Mouse (Mus musculus): ENCODE data around the gene Cpd. TPM values are rescaled to one million over a fixed set of nuclear protein-coding genes. Genes with fewer than 3 reads are reported as not detected.
"Not testable (repeated sequence)": the region's sequence is repeated elsewhere in the genome, so short reads cannot be mapped to it uniquely, and the experiment has no call there.

The Cpd gene
- polyA plus RNA-seq, 1 experiment from 2014 or later: 9.0 TPM

DNA sequence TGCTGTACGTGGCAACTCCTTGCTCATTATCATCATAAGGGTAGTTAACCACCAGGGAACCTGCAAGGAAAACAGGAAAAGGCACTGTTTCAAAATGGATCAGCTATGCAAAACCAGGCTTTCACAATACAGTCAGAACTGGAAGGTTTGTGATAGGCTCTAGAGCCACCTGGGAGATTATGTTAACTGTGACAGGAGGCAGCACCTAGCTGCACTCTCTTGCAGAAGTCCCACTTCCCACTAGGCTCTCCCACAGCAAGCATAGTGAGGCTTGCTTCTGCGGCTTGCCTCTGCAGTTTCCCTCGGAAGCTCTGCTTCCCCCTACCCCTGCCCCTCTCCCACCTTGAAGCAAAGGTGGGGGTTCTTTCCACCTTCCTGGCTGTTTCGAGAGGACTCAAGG lies 40.8 kb downstream of the Cpd start:
- Histone ChIP-seq H3K4me1 (no peaks in the 10 kb centered on the region), H3K4me3 (no peak overlapping the region), H3K27ac (no peak overlapping the region), H3K9me3 (no peaks in the 10 kb centered on the region), H3K36me3 (replicated peaks) (peaks cover 56% of the 10 kb centered on the region), H3K27me3 (ENCODE audit: poor library complexity, severe bottlenecking) (no peaks in the 10 kb centered on the region)
- DNase-seq (ENCODE audit: extremely low spot score, low spot score): no peak
- 82% methylated on average over 4 of the region's 4 CpGs for whole genome bisulfite sequencing

DNA sequence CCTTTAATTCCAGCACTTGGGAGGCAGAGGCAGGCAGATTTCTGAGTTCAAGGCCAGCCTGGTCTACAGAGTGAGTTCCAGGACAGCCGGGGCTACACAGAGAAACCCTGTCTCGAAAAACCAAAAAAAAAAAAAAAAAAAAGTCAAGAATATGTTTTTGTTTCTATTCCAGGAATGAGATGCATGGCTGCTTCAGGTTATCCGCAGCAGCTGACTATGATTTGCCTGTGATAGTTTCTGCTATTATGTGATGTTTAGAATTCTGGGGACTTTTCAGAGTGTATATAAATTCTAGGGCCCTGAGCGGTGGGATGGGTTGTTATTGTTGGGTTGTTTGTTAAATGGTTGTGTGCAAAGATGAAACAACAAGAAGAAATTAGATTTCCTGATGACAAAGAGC lies 41.7 kb downstream of the Cpd start:
- not testable (repeated sequence) for DNase-seq (ENCODE audit: extremely low spot score, low spot score); H3K9me3 ChIP-seq; H3K27me3 ChIP-seq (ENCODE audit: poor library complexity, severe bottlenecking); H3K4me3 ChIP-seq; H3K27ac ChIP-seq; H3K4me1 ChIP-seq
- peaks cover 51% of the 10 kb centered on the region for H3K36me3 ChIP-seq (replicated peaks)
- WGBS: 87% methylated on average over 4 of the region's 4 CpGs

DNA sequence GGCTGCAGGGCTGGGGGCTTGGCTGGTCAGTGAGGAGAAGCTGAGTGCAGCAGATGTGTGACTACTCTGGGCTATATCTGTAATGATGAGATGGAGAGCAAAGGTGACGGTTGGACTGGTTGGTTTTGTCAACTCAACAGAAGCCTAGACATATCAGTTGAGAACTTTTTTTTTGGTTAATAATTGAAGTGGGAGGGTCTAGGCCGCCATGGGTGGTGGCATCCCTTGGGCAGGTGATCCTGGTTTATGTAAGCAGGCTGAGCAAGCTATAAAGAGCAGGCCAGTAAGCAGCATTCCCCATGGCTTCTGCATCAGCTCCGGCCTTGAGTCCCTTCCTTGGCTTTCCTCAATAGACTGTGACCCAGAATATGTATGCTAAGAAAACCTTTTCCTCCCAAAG lies 43.6 kb downstream of the Cpd start:
- H3K9me3 ChIP-seq: no peaks in the 10 kb centered on the region
- H3K27me3 ChIP-seq (ENCODE audit: poor library complexity, severe bottlenecking): no peaks in the 10 kb centered on the region
- 92% methylated on average over 3 of the region's 3 CpGs for WGBS
- peaks cover 51% of the 10 kb centered on the region for H3K36me3 ChIP-seq (replicated peaks)
- H3K4me3 ChIP-seq: no peak overlapping the region
- H3K27ac ChIP-seq: no peak overlapping the region
- no peaks in the 10 kb centered on the region for H3K4me1 ChIP-seq
- no peak for DNase-seq (ENCODE audit: extremely low spot score, low spot score)

- DNase-seq (ENCODE audit: extremely low spot score, low spot score): no peak
- Histone ChIP-seq H3K27ac (no peak overlapping the region), H3K4me3 (no peak overlapping the region), H3K27me3 (ENCODE audit: poor library complexity, severe bottlenecking) (no peaks in the 10 kb centered on the region), H3K4me1 (peaks cover 11% of the 10 kb centered on the region), H3K9me3 (no peaks in the 10 kb centered on the region), H3K36me3 (replicated peaks) (peaks cover 54% of the 10 kb centered on the region)
- 92% methylated on average over 6 of the region's 6 CpGs for WGBS
Observed at GRCm38 (mm10) chr11:76797236-76797635, 49.6 kb downstream of the Cpd start.

DNA sequence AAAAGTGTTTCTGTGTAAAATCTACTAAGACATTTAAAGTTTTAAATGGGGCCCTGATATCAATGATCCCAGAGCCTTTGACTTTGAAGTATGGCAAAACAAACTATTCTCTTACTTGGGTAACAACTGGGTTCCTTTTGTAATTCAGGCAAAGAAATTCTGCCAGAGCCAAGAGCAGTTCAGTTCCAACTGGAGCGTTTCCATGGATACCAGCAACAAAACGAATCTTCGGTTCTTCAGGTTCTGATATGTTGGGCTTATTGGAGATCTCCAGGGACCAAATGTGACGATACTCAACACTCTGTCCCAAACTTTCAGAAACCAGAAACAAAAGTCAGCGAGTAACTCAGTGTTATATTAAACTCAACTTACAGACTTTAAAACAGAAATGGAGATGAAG lies 51.5 kb downstream of the Cpd start:
- H3K27ac ChIP-seq: no peak overlapping the region
- DNase-seq (ENCODE audit: extremely low spot score, low spot score): no peak
- no peak overlapping the region for H3K4me3 ChIP-seq
- 95% methylated on average over 5 of the region's 5 CpGs for WGBS
- H3K27me3 ChIP-seq (ENCODE audit: poor library complexity, severe bottlenecking): no peaks in the 10 kb centered on the region
- H3K9me3 ChIP-seq: no peaks in the 10 kb centered on the region
- H3K4me1 ChIP-seq: peaks cover 11% of the 10 kb centered on the region
- H3K36me3 ChIP-seq (replicated peaks): peaks cover 68% of the 10 kb centered on the region

DNA sequence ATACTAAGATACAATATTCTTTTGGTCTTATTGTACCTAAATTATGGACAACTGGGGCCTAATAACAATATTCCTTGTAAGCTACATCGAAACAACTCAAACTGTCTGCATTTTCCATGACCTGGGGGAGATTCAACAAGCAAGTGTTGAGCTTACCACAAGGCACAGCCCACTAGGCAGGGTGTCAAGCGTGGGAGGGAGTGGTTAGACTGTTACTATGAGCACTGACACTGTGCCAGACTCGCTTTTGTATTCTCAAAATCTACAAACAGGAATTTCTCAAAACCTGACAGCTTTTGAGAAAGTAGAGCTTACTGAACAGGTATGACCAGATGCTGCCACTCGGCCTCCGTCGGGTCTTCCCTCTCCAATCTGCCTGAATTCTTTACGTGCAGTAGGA lies 55.5 kb downstream of the Cpd start:
- Histone ChIP-seq H3K4me1 (peaks cover 11% of the 10 kb centered on the region), H3K27me3 (ENCODE audit: poor library complexity, severe bottlenecking) (no peaks in the 10 kb centered on the region), H3K9me3 (no peaks in the 10 kb centered on the region), H3K27ac (no peak overlapping the region), H3K4me3 (no peak overlapping the region), H3K36me3 (replicated peaks) (peaks cover 56% of the 10 kb centered on the region)
- 94% methylated on average over 7 of the region's 7 CpGs for WGBS
- no peak for DNase-seq (ENCODE audit: extremely low spot score, low spot score)

DNA sequence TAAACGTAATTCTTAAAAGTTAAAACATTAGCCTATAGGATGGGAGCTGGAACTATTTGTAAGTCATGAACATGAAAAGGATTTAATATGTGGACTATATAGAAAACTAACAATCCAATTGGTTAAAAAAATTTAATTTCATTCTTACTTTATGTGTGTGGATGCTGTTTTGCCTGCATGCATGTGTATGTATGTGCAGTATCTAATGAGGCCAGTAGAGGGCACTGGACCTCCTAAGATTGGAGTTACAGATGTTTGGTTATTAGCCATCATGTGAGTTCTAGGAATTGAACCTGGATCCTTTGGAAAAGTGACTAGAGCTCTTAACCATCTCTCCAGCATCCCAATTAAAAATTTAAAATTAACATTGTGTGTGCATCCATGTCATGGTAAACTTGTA lies 57.6 kb downstream of the Cpd start:
- Histone ChIP-seq H3K27me3 (ENCODE audit: poor library complexity, severe bottlenecking) (no peaks in the 10 kb centered on the region), H3K9me3 (no peaks in the 10 kb centered on the region), H3K27ac (no peak overlapping the region), H3K36me3 (replicated peaks) (peaks cover 64% of the 10 kb centered on the region), H3K4me1 (peaks cover 11% of the 10 kb centered on the region), H3K4me3 (no peak overlapping the region)
- 92% methylated on average over 1 of the region's 1 CpGs for WGBS
- peak; percentile 23 for DNase-seq (ENCODE audit: extremely low spot score, low spot score)

DNA sequence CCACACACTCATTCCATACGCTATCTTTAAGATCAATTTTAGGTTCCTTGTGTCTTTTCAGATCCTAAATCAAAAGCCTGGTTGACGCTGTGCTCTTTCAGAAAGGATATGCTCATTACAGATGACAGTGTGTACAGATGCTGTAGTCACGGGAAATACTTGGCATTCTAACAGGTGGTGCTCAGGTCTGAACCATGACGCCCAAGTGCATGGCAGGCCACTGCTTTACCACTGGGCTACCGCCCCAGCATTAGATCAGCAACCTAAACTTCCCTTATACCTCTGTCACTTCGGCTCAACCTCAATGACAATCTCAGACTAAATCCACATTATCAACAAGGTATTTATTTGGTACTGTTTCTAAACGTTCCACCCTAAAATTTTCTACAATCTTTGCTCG lies 71.3 kb downstream of the Cpd start:
- Histone ChIP-seq H3K4me3 (no peak overlapping the region), H3K4me1 (no peaks in the 10 kb centered on the region), H3K27ac (no peak overlapping the region), H3K27me3 (ENCODE audit: poor library complexity, severe bottlenecking) (no peaks in the 10 kb centered on the region), H3K9me3 (no peaks in the 10 kb centered on the region), H3K36me3 (replicated peaks) (peaks cover 11% of the 10 kb centered on the region; the same call in 1 of the 2 replicates)
- 88% methylated on average over 8 of the region's 8 CpGs for WGBS
- DNase-seq (ENCODE audit: extremely low spot score, low spot score): no peak

- Histone ChIP-seq H3K27me3 (ENCODE audit: poor library complexity, severe bottlenecking) (no peaks in the 10 kb centered on the region), H3K27ac (no peak overlapping the region), H3K4me3 (no peak overlapping the region), H3K36me3 (replicated peaks) (no peaks in the 10 kb centered on the region), H3K4me1 (no peaks in the 10 kb centered on the region), H3K9me3 (no peaks in the 10 kb centered on the region)
- 84% methylated on average over 3 of the region's 3 CpGs for WGBS
- no peak for DNase-seq (ENCODE audit: extremely low spot score, low spot score)
Observed at GRCm38 (mm10) chr11:76773811-76774210, 73.0 kb downstream of the Cpd start.

DNA sequence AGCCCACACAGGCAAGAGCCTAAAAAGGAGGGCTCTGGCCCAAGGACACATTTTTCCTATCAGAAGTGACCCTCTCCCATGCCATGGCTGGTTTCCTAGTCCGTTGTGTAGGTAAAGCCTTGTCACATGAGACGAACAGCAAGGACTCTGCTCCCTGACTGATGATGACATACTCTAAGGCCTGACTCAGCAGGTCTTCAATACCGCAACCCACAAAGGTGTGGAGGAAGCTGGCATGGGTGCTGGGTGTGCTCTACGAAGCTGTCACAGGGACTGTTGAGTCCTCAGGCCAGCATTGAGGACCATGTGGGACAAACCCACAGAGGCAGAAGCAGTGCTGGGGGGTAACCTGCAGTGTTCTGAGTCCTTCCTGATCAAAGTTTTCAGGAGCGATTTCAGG lies 76.3 kb downstream of the Cpd start:
- WGBS: 91% methylated on average over 5 of the region's 5 CpGs
- Histone ChIP-seq H3K27me3 (ENCODE audit: poor library complexity, severe bottlenecking) (no peaks in the 10 kb centered on the region), H3K4me3 (no peak overlapping the region), H3K27ac (no peak overlapping the region), H3K36me3 (replicated peaks) (no peaks in the 10 kb centered on the region), H3K9me3 (no peaks in the 10 kb centered on the region), H3K4me1 (no peaks in the 10 kb centered on the region)
- DNase-seq (ENCODE audit: extremely low spot score, low spot score): no peak

- H3K27me3 ChIP-seq (ENCODE audit: poor library complexity, severe bottlenecking): no peaks in the 10 kb centered on the region
- H3K9me3 ChIP-seq: no peaks in the 10 kb centered on the region
- DNase-seq (ENCODE audit: extremely low spot score, low spot score): no peak
- 16% methylated on average over 4 of the region's 4 CpGs for WGBS
- H3K4me1 ChIP-seq: peaks cover 10% of the 10 kb centered on the region
- H3K36me3 ChIP-seq (replicated peaks): peaks cover 24% of the 10 kb centered on the region
- peak overlapping the region; percentile 95; the same call in 1 of the 2 replicates for H3K27ac ChIP-seq
- H3K4me3 ChIP-seq: peak overlapping the region; percentile 92
Observed at GRCm38 (mm10) chr11:76763741-76764122, 83.1 kb downstream of the Cpd start.

DNA sequence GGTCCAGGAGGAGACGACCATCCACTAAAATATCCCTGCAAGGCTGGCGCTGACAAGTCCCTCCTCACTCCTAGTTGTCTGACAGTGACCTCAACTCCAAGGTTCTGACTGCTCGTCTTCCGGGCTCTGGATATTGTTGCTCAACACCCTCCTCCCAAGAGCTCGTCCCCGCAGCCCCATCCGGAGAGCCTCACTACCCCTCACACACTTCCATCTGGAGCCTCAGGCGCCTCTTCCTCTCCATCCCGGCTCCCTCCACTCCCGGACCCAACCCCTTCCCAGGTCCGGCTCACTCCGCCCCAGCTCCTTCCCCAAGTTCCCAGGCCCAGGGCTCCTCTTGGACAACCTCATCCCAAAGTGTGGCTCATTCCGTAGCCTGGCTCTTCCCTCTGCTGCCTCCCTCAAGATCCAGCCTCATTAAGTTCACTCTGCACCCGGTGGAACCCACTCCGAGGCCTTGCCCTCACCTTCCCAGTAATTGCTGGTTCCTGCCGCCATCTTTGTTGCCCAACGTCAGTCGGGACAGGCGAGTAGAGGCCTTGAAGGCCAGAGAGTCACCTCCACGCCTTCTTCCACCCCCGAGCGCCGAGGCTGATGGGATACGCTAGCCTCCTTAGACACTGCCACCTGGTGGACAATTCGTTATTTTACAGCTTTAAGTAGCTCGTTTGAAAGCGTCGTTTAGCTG lies 83.6 kb downstream of the Cpd start, which contains the start of gene Gosr1:
TSS of gene Gosr1 (minus strand) at position 527 of the 688 bp plus-strand sequence.
- Histone ChIP-seq H3K4me3 (peak within 1 kb of the TSS; percentile 92), H3K9me3 (no peaks in the 10 kb centered on the region), H3K27ac (peak within 1 kb of the TSS; percentile 95), H3K4me1 (peaks cover 10% of the 10 kb centered on the region), H3K27me3 (ENCODE audit: poor library complexity, severe bottlenecking) (no peaks in the 10 kb centered on the region), H3K36me3 (replicated peaks) (peaks cover 30% of the 10 kb centered on the region)
- DNase-seq (ENCODE audit: extremely low spot score, low spot score): peak; percentile 90
- under 1% methylated on average over 28 of the region's 28 CpGs for WGBS

GRCm38 (mm10) chr11:76752276-76752675 lies 94.5 kb downstream of the Cpd start:
- H3K4me3 ChIP-seq: no peak overlapping the region
- DNase-seq (ENCODE audit: extremely low spot score, low spot score): no peak
- H3K4me1 ChIP-seq: no peaks in the 10 kb centered on the region
- H3K9me3 ChIP-seq: no peaks in the 10 kb centered on the region
- 94% methylated on average over 3 of the region's 3 CpGs for WGBS
- peaks cover 91% of the 10 kb centered on the region for H3K36me3 ChIP-seq (replicated peaks)
- H3K27me3 ChIP-seq (ENCODE audit: poor library complexity, severe bottlenecking): no peaks in the 10 kb centered on the region
- H3K27ac ChIP-seq: no peak overlapping the region

GRCm38 (mm10) chr11:76748819-76749218 lies 98.0 kb downstream of the Cpd start:
- H3K4me1 ChIP-seq: no peaks in the 10 kb centered on the region
- H3K36me3 ChIP-seq (replicated peaks): peaks cover 92% of the 10 kb centered on the region
- no peaks in the 10 kb centered on the region for H3K9me3 ChIP-seq
- no peak overlapping the region for H3K4me3 ChIP-seq
- WGBS: 93% methylated on average over 9 of the region's 9 CpGs
- no peaks in the 10 kb centered on the region for H3K27me3 ChIP-seq (ENCODE audit: poor library complexity, severe bottlenecking)
- H3K27ac ChIP-seq: no peak overlapping the region
- DNase-seq (ENCODE audit: extremely low spot score, low spot score): no peak
